Mouse (Mus musculus) CH12.LX (cell line): Measurements from ENCODE around the gene Polm.

Source experiments
- CTCF ChIP-seq, 2 experiments: IDR thresholded peaks in 1 of 2; conservative IDR thresholded peaks in 1 of 2; 2 replicates each; pipeline ENCODE4 v1.5.1; 2011 to 2012; ENCODE audit warnings: low read depth in 2 of 2, low read length in 2 of 2, improper control_type of control experiment in 1 of 2, inconsistent platforms in 1 of 2, mild to moderate bottlenecking in 1 of 2, moderate library complexity in 1 of 2
- MXI1 ChIP-seq: IDR thresholded peaks from 2 replicates; pipeline ENCODE4 v1.6.1; 2011; ENCODE audit warnings: mild to moderate bottlenecking, low read depth, low read length, improper control_type of control experiment
- ZC3H11A ChIP-seq: IDR thresholded peaks from 2 replicates; pipeline ENCODE4 v1.6.1; 2012; ENCODE audit warnings: low read depth, mild to moderate bottlenecking, inconsistent platforms, low read length, improper control_type of control experiment
- ZNF384 ChIP-seq: IDR thresholded peaks from 2 replicates; pipeline ENCODE4 v1.6.1; 2012; ENCODE audit warnings: low read depth, low read length, improper control_type of control experiment, inconsistent platforms

- TF ChIP-seq ZNF384 (no peak), CTCF (conservative IDR thresholded peaks at IDR 0.05 in 1 of 2, IDR thresholded peaks at IDR 0.05 in 1 of 2; ENCODE audit: low read depth in 2 of 2, low read length in 2 of 2) (no peak), MXI1 (no peak), ZC3H11A (no peak)
These were observed 30.5 kb upstream of the Polm start for GRCm38 (mm10) chr11:5868324-5868723.
